Mouse (Mus musculus): ENCODE results near the gene Spink2.
"Not testable (repeated sequence)": the region's sequence is repeated elsewhere in the genome, so short reads cannot be mapped to it uniquely, and the experiment has no call there.

The Spink2 gene

GRCm38 (mm10) chr5:77211236-77211635 lies at the start of gene Spink2:
Gene Spink2 (minus strand): TSS chr5:77211471.
- no peak for DNase-seq (ENCODE audit: low read depth)

GRCm38 (mm10) chr5:77260141-77260540 lies 48.9 kb upstream of the Spink2 start:
- DNase-seq (ENCODE audit: low read depth) = no peak

GRCm38 (mm10) chr5:77259315-77259714 lies 48.0 kb upstream of the Spink2 start:
- no peak for DNase-seq (ENCODE audit: low read depth)

- no peak for DNase-seq (ENCODE audit: low read depth)
These were observed 46.3 kb upstream of the Spink2 start for GRCm38 (mm10) chr5:77257603-77258002.

- no peak for DNase-seq (ENCODE audit: low read depth)
These were observed 43.1 kb upstream of the Spink2 start for GRCm38 (mm10) chr5:77254402-77254801.

GRCm38 (mm10) chr5:77253154-77253553 lies 41.9 kb upstream of the Spink2 start:
- no peak for DNase-seq (ENCODE audit: low read depth)

- no peak for DNase-seq (ENCODE audit: low read depth)
These were observed 41.0 kb upstream of the Spink2 start for GRCm38 (mm10) chr5:77252115-77252827.

GRCm38 (mm10) chr5:77251656-77252055 lies 40.4 kb upstream of the Spink2 start:
- DNase-seq (ENCODE audit: low read depth) = no peak

GRCm38 (mm10) chr5:77250083-77250482 lies 38.8 kb upstream of the Spink2 start:
- no peak for DNase-seq (ENCODE audit: low read depth)

GRCm38 (mm10) chr5:77245787-77246671 lies 34.8 kb upstream of the Spink2 start:
- peak; percentile 83 for DNase-seq (ENCODE audit: low read depth)

- peak; percentile 61 for DNase-seq (ENCODE audit: low read depth)
These were observed 34.2 kb upstream of the Spink2 start for GRCm38 (mm10) chr5:77245463-77245786.

GRCm38 (mm10) chr5:77244331-77244987 lies 33.2 kb upstream of the Spink2 start:
- peak; percentile 22 for DNase-seq (ENCODE audit: low read depth)

GRCm38 (mm10) chr5:77237104-77237503 lies 25.8 kb upstream of the Spink2 start:
- DNase-seq (ENCODE audit: low read depth) = no peak

- no peak for DNase-seq (ENCODE audit: low read depth)
These were observed 23.6 kb upstream of the Spink2 start for GRCm38 (mm10) chr5:77234921-77235320.

- not testable (repeated sequence) for DNase-seq (ENCODE audit: low read depth)
These were observed 20.6 kb upstream of the Spink2 start for GRCm38 (mm10) chr5:77231863-77232262.

GRCm38 (mm10) chr5:77228986-77229385 lies 17.7 kb upstream of the Spink2 start:
- peak; percentile 71 for DNase-seq (ENCODE audit: low read depth)

GRCm38 (mm10) chr5:77223043-77223975 lies 12.0 kb upstream of the Spink2 start:
- peak; percentile 55 for DNase-seq (ENCODE audit: low read depth)

- DNase-seq (ENCODE audit: low read depth) = peak; percentile 46
These were observed 6.5 kb upstream of the Spink2 start for GRCm38 (mm10) chr5:77217724-77218123.

GRCm38 (mm10) chr5:77217211-77217610 lies 5.9 kb upstream of the Spink2 start:
- DNase-seq (ENCODE audit: low read depth) = peak; percentile 87

GRCm38 (mm10) chr5:77206134-77206533 lies 5.1 kb downstream of the Spink2 start:
- no peak for DNase-seq (ENCODE audit: low read depth)

- no peak for DNase-seq (ENCODE audit: low read depth)
These were observed 9.0 kb downstream of the Spink2 start for GRCm38 (mm10) chr5:77202238-77202637.

GRCm38 (mm10) chr5:77200695-77201094 lies 10.6 kb downstream of the Spink2 start:
- no peak for DNase-seq (ENCODE audit: low read depth)

Data from naive thymus-derived CD4-positive, alpha-beta T cell, adult 2 months (primary cell).